Mouse (Mus musculus): Measurements from ENCODE around the gene Gadd45gip1.

The Gadd45gip1 gene

GRCm38 (mm10) chr8:84856864-84857441 is 25.6 kb downstream of the Gadd45gip1 start, which contains the start of gene Farsa:
Farsa (plus strand) TSS chr8:84856989.
- DNase-seq = peak; percentile 97

DNA sequence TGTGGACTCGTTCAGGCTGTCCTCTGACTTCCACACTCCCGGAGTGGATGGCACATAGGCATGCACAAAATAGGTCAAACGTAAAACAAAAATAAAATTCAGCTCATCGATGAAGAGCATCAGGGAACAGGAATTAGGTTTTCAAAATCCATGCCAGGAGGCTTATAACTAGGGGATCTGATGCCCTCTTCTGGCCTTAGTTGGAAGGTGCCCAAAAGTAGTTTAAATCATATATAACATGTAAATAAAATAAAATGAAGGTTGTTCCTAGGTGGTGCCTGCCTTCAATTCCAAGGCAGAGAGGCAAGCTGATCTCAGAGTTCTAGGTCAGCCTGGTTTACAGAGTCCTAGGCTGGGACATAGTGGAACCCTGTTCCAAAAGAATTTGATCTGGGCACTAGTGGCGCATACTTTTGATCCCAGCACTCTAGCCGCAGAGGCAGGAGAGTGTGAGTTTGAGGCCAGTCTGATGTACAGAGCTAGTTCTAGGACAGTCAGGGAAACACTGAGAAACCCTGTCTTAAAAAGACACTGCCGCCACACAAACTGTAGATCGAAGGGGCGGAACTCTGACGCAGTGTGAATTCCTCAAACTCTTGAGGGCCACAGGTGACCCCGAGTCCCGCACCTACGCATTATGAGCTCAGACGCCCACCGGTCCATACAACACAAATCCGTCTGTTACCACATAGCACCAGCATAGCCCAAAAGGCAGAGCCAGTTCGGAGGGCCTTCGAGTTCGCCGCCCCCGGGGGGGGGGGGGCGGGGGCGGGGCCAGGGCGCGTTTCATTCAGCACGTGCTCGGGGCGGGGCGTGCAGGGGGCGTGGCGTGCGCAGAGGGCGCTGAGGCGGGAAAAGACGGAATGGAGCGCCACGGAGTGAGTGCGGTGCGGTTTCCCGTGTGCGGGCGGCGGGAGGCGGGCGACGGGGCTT is 40.3 kb downstream of the Gadd45gip1 start, which contains the start of gene Syce2:
Gene Syce2 (plus strand): TSS at position 736 of the 933 bp plus-strand sequence.
- DNase-seq = peak; percentile 80

DNA sequence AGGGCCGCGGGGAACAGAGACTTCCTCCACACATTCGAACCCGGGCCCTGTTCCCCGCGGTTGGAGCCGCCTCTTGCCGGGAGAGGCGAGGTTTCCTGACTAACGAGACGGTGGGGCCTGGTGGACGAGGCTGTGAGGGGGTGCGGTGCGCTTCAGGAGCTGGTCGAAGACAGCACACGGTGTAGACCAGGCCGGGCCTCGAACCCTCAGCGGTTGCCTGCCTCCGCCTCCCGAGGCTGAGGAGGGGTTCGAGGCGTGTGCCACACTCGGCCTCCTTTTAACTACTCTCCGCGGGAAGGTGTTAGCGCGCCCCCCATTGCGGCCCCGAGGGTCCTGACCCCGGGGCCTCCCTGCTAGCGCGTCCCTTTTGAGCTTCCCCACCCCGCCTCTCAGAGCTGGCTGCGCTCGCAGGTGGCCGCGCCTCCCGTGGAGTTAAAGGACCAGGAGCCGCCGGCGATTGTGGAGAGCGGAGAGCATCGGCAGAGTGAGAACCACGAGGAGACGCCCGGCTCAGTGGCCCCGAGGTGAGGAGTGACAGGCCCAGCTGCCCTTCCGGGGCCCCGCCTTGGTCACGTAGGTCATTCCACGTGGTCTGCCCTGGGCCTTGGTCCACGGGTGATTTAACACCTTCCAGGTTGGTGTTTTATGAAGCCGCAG is 41.1 kb downstream of the Gadd45gip1 start:
- peak; percentile 64 for DNase-seq

GRCm38 (mm10) chr8:84873016-84873415 is 41.7 kb downstream of the Gadd45gip1 start:
- no peak for DNase-seq

- DNase-seq = no peak
These were observed 43.0 kb downstream of the Gadd45gip1 start for GRCm38 (mm10) chr8:84874339-84874738.

GRCm38 (mm10) chr8:84877297-84878035 is 46.1 kb downstream of the Gadd45gip1 start:
- DNase-seq = no peak

DNA sequence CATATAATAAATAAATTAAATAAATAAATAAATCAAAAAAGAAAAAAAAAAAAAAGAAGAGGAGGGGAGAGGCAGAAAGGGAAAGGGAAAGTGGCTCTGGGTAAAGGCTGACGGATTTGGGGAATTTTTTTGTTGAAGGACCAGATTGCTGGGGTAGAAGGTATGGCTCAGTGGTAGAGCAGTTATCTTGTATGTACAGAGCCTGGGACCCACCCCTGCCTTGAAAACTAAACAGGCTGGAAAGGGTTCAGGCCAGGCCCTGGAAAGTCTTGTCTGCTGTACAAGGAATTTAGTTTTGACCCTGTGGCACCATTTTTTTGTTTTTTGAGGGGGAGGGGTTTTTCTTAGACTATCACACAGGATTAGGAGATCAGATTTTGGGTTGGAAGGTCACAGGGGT is 47.6 kb downstream of the Gadd45gip1 start:
- DNase-seq = no peak

DNA sequence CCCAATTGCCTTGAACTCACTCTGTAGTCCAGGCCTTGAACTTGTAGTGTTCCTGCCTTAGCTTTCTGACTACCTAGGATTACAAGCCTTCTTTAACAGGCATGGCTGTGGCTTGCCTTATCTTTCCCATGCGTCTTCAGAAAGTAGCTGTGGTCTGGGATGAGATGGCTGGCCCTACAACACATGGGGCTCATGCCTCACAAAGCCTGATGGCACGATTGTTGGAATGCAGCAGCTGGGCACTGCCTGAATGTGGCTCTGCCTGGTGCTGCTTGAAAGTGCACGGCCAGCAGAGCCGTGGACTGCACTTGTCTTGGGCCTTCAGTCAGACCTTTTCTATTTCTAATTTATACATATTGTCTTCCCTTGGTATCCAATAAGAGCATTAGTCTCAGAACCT is 53.4 kb downstream of the Gadd45gip1 start:
- DNase-seq = no peak
